Mouse (Mus musculus) heart, postnatal 0 days (tissue): ENCODE measurements around the gene Helz2.

ENCODE experiments used
- CTCF ChIP-seq: IDR thresholded peaks from 2 replicates; pipeline ENCODE4 v1.5.1; 2016; ENCODE audit warnings: antibody characterized with exemption, control low read depth, low read depth
- EP300 ChIP-seq: IDR thresholded peaks from 2 replicates; pipeline ENCODE4 v1.6.1; 2016; ENCODE audit warnings: antibody characterized with exemption, low read depth

DNA sequence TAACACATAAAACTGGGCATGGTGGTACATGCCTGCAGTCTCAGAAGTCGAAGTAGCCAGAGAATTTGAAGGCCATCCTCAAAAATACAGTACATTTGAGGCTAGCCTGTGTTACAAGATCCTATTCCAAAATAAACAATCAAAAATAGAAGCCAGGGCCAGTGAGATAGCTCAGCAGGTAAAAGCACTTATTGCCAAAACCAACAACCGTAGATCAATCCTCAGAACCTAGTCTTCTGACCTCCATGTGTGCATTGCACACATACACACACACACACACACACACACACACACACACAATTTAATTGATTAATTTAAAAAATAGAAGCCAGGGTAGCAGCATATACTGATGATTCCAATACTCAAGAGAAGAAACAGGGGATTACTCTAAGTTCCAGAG lies 25.0 kb upstream of the Helz2 start:
- TF ChIP-seq CTCF = no peak
- no peak for TF ChIP-seq EP300
